Mouse (Mus musculus): ENCODE measurements around the gene Atp5mpl. TPM values are rescaled to one million over a fixed set of nuclear protein-coding genes. Genes with fewer than 3 reads are reported as not detected.
"Not testable (repeated sequence)": the region's sequence is repeated elsewhere in the genome, so short reads cannot be mapped to it uniquely, and the experiment has no call there.

Gene Atp5mpl
- polyA plus RNA-seq, 1 experiment, result 126 TPM

DNA sequence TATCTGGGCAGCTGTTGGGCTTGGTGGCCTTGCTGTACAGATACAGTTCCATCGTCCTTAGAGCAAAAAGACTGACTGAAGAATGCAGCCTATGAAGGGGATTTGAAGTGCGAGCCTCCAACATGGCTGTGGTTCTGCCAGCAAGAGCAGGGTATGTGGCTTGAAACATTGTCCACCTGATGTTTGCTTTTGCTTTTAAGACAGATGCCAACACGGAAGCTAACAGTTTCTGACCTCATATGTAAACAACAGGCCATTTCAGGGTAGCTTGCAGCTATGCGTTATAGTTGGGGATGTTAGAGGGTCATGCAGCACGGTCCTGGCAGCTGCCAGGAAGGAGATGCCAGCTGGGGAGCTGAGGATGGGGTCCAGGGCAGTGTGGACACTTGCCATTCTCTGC lies 16.3 kb downstream of the Atp5mpl start:
- no peak overlapping the region for H3K27ac ChIP-seq (ENCODE audit: insufficient read depth, low read depth, low read length)
- H3K4me1 ChIP-seq (ENCODE audit: control insufficient read depth, insufficient read depth, low read length), result peaks cover 7% of the 10 kb centered on the region; the same call in 1 of the 2 replicates
- H3K27me3 ChIP-seq (replicated peaks; ENCODE audit: control insufficient read depth, insufficient read depth, low read length), result no peaks in the 10 kb centered on the region
- H3K4me3 ChIP-seq (ENCODE audit: insufficient read depth, low read depth, low read length), result no peak overlapping the region
- 82% methylated on average over 5 of the region's 5 CpGs for WGBS
- no peaks in the 10 kb centered on the region for H3K36me3 ChIP-seq (ENCODE audit: control insufficient read depth, insufficient read depth, low read length)
- DNase-seq, result no peak
- TF ChIP-seq CTCF (conservative IDR thresholded peaks at IDR 0.05; ENCODE audit: insufficient read depth, insufficient read length, low read depth, low read length) (no peak), POLR2A (IDR thresholded peaks at IDR 0.05; ENCODE audit: low read depth, low read length) (no peak)

DNA sequence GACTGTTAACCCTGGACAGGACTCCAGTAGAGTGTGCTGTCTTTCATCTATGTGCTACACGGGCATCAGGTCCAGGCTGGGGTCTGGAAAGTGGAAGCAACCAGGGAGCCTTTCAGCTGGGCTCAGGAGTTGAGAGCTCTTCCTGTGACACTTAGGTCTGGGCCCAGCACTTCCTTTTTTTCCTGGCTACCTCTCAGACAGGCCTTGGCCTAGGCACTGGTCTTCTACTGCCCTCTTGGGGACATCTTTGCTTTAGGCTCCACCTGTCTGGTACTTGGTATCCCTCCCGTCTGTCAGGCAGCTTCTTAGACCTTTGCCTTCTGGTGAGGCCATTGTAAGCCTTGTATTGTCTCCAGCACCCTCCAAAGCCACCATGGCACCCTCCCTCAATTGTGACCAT lies 20.1 kb downstream of the Atp5mpl start:
- no peaks in the 10 kb centered on the region for H3K36me3 ChIP-seq (ENCODE audit: control insufficient read depth, insufficient read depth, low read length)
- H3K4me1 ChIP-seq (ENCODE audit: control insufficient read depth, insufficient read depth, low read length), result peaks cover 11% of the 10 kb centered on the region; the same call in 1 of the 2 replicates
- no peak for TF ChIP-seq POLR2A (IDR thresholded peaks at IDR 0.05; ENCODE audit: low read depth, low read length)
- peak; percentile 97 for TF ChIP-seq CTCF (conservative IDR thresholded peaks at IDR 0.05; ENCODE audit: insufficient read depth, insufficient read length, low read depth, low read length)
- H3K27me3 ChIP-seq (replicated peaks; ENCODE audit: control insufficient read depth, insufficient read depth, low read length), result no peaks in the 10 kb centered on the region
- 35% methylated on average over 2 of the region's 2 CpGs for WGBS
- no peak overlapping the region for H3K4me3 ChIP-seq (ENCODE audit: insufficient read depth, low read depth, low read length)
- DNase-seq, result peak; percentile 88
- peak overlapping the region; percentile 51 for H3K27ac ChIP-seq (ENCODE audit: insufficient read depth, low read depth, low read length)

DNA sequence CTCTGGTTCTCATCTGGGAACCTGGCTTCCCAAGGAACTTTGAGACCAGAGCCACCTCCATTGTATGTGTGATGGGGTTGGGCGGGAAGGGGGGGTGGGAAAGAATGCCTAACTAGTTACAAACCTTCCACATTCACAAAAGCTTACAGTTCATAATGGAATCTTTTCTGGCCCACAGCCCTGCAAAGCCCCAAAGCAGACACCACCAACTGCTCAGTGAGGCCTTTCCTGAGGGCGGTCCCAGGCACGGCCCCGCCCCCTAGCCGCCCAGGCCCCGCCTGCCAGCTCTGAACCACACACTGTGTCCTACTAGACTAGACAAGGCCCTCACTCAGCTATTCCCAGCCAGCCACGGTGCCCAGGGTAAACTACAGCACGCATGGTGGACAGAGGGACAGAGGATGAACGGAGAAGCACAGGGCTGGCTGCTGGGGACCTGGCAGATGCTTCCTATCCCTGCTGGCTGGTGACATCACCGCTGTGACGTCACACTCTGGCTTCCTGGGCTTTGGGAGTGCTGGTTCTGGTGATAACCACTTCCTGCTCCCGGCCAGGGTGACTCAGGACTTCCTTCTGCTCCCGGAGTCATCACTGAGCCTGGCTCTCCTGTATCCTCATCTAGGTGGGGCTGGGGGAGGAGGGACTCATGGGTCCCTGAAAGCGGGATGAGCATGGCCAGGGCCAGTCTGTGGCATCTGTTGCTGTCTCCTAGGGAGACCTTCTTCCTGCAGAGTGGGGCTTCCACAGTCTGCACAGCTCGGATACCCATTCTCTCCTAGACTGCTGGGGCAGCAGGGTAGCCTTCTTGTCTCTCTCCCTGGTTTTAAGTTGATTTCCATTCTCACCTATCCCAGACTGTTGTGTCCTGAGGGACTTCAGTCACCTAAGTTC lies 20.8 kb downstream of the Atp5mpl start:
- WGBS, result 57% methylated on average over 12 of the region's 15 CpGs
- peak overlapping the region; percentile 51 for H3K27ac ChIP-seq (ENCODE audit: insufficient read depth, low read depth, low read length)
- DNase-seq; H3K4me3 ChIP-seq (ENCODE audit: insufficient read depth, low read depth, low read length); H3K27me3 ChIP-seq (replicated peaks; ENCODE audit: control insufficient read depth, insufficient read depth, low read length); H3K36me3 ChIP-seq (ENCODE audit: control insufficient read depth, insufficient read depth, low read length): not testable (repeated sequence)
- H3K4me1 ChIP-seq (ENCODE audit: control insufficient read depth, insufficient read depth, low read length), result peaks cover 11% of the 10 kb centered on the region; the same call in 1 of the 2 replicates

DNA sequence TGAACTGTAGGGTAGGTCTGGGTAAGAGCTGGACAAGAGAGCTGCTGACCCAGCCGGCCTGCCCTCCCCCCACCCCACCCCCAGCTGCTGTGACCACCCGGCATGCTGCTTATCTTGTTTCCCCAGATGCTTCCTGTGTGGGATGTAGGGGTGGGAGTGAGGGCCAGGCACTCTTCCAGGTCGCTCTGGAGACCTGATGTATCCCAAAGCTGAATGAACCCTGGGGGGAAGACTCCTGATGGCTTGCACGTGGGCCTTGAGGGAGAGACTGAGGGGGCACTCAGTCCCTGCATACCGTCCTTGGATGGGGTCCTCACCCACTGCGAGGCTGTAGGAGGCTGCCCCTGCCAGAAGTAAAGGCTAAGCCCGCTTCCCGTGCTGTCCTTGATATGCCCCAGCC lies 21.7 kb downstream of the Atp5mpl start:
- peak; percentile 76 for DNase-seq
- H3K27ac ChIP-seq (ENCODE audit: insufficient read depth, low read depth, low read length), result peak overlapping the region; percentile 63; the same call in 1 of the 2 replicates
- no peaks in the 10 kb centered on the region for H3K36me3 ChIP-seq (ENCODE audit: control insufficient read depth, insufficient read depth, low read length)
- no peak overlapping the region for H3K4me3 ChIP-seq (ENCODE audit: insufficient read depth, low read depth, low read length)
- TF ChIP-seq CTCF (conservative IDR thresholded peaks at IDR 0.05; ENCODE audit: insufficient read depth, insufficient read length, low read depth, low read length) (no peak), POLR2A (IDR thresholded peaks at IDR 0.05; ENCODE audit: low read depth, low read length) (no peak)
- WGBS, result 47% methylated on average over 8 of the region's 8 CpGs
- H3K4me1 ChIP-seq (ENCODE audit: control insufficient read depth, insufficient read depth, low read length), result peaks cover 11% of the 10 kb centered on the region; the same call in 1 of the 2 replicates
- no peaks in the 10 kb centered on the region for H3K27me3 ChIP-seq (replicated peaks; ENCODE audit: control insufficient read depth, insufficient read depth, low read length)

DNA sequence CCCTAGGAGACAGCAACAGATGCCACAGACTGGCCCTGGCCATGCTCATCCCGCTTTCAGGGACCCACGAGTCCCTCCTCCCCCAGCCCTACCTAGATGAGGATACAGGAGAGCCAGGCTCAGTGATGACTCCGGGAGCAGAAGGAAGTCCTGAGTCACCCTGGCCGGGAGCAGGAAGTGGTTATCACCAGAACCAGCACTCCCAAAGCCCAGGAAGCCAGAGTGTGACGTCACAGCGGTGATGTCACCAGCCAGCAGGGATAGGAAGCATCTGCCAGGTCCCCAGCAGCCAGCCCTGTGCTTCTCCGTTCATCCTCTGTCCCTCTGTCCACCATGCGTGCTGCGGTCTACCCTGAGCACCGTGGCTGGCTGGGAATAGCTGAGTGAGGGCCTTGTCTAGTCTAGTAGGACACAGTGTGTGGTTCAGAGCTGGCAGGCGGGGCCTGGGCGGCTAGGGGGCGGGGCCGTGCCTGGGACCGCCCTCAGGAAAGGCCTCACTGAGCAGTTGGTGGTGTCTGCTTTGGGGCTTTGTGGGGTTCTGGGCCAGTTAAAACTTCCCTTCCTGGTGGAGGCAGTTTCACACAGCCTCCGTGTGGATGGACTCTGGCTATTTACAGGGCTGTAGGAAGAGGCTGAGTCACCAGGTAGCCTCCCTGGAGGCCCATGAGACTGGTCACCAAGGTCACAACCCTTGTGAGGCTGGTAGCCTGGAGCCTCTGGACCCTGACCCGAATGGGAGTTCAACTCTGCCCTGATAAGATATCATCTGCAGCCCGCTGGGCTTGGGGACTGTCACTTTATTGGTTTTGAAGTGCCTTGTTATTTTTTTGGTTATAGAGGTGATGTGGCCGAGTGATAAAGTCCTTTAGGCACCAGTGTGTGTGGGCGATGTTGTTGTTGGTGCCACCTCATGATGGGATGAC lies 22.5 kb downstream of the Atp5mpl start:
- not testable (repeated sequence) for H3K4me3 ChIP-seq (ENCODE audit: insufficient read depth, low read depth, low read length); H3K36me3 ChIP-seq (ENCODE audit: control insufficient read depth, insufficient read depth, low read length); H3K27me3 ChIP-seq (replicated peaks; ENCODE audit: control insufficient read depth, insufficient read depth, low read length)
- peaks cover 11% of the 10 kb centered on the region; the same call in 1 of the 2 replicates for H3K4me1 ChIP-seq (ENCODE audit: control insufficient read depth, insufficient read depth, low read length)
- DNase-seq, result peak; percentile 26
- peak overlapping the region; percentile 45; the same call in 1 of the 2 replicates for H3K27ac ChIP-seq (ENCODE audit: insufficient read depth, low read depth, low read length)
- WGBS, result 59% methylated on average over 20 of the region's 20 CpGs

DNA sequence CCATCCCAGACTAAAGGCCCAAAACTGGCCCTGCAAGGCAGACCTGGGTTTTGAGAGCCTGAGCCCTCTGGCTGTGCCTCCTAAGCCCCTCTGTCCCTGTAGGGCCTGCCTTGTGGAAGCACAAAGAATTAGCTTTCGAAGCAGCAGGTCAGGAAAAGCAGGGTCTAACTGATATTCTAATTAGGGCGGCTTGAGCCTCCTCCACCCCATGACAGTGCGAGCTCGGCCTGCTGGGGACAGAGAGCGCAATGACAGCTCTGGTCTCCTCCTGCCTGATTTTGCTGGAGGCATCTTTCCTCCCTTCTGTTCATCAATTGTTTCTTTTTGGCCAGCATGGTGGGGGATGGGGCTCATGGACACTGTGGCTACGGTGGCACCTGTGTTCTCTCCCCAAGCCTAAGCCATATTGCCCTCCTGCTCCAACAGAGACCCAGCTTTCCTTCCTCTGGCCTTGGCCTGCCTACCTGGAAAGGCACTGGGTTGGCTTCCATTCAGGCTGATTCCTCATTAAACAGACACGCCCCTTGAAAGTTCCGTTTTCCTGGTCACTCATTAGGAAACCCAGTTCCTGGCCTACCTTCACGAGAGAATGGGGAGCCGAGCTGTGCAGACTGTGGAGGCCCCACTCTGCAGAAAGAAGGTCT lies 23.2 kb downstream of the Atp5mpl start:
- TF ChIP-seq POLR2A (IDR thresholded peaks at IDR 0.05; ENCODE audit: low read depth, low read length) (no peak), CTCF (conservative IDR thresholded peaks at IDR 0.05; ENCODE audit: insufficient read depth, insufficient read length, low read depth, low read length) (no peak)
- Histone ChIP-seq H3K27me3 (replicated peaks; ENCODE audit: control insufficient read depth, insufficient read depth, low read length) (no peaks in the 10 kb centered on the region), H3K36me3 (ENCODE audit: control insufficient read depth, insufficient read depth, low read length) (no peaks in the 10 kb centered on the region), H3K4me3 (ENCODE audit: insufficient read depth, low read depth, low read length) (no peak overlapping the region), H3K4me1 (ENCODE audit: control insufficient read depth, insufficient read depth, low read length) (peaks cover 11% of the 10 kb centered on the region; the same call in 1 of the 2 replicates), H3K27ac (ENCODE audit: insufficient read depth, low read depth, low read length) (peak overlapping the region; percentile 45; the same call in 1 of the 2 replicates)
- DNase-seq, result peak; percentile 61
- 58% methylated on average over 10 of the region's 10 CpGs for WGBS
